Mouse (Mus musculus) ES-Bruce4 (cell line): ENCODE results near the gene BC030867. TPM values are rescaled to one million over a fixed set of nuclear protein-coding genes. Genes with fewer than 3 reads are reported as not detected.
A peak's percentile ranks its signal among the peaks of the same experiment; 100 is the strongest.

ENCODE experiments used
- H3K27ac ChIP-seq: 2 replicates; pipeline ENCODE4 v1.5.1; 2012; ENCODE audit warnings: low read length, inconsistent platforms; ENCODE audit not compliant: insufficient read depth
- H3K27me3 ChIP-seq: 2 replicates; pipeline ENCODE4 v1.6.1; 2012; ENCODE audit warnings: mild to moderate bottlenecking, low read length, inconsistent platforms; ENCODE audit not compliant: control insufficient read depth, poor library complexity, insufficient read depth, severe bottlenecking
- H3K36me3 ChIP-seq: 2 replicates; pipeline ENCODE4 v1.6.1; 2012; ENCODE audit warnings: inconsistent platforms, mild to moderate bottlenecking, low read length, moderate library complexity; ENCODE audit not compliant: control insufficient read depth, poor library complexity, insufficient read depth, severe bottlenecking
- H3K4me1 ChIP-seq: one replicate; pipeline ENCODE4 v1.8.1; 2011; ENCODE audit warnings: low read length; ENCODE audit not compliant: control insufficient read depth, insufficient read depth
- H3K4me3 ChIP-seq: 2 replicates; pipeline ENCODE4 v1.5.1; 2011; ENCODE audit warnings: low read depth, mild to moderate bottlenecking, low read length
- H3K9ac ChIP-seq: 2 replicates; pipeline ENCODE4 v1.6.1; 2012; ENCODE audit warnings: low read depth, mild to moderate bottlenecking, inconsistent platforms; ENCODE audit not compliant: poor library complexity, severe bottlenecking
- H3K9me3 ChIP-seq: replicated peaks from 2 replicates; pipeline ENCODE4 v1.6.1; 2012; ENCODE audit warnings: mild to moderate bottlenecking, low read length, inconsistent platforms; ENCODE audit not compliant: control insufficient read depth, poor library complexity, insufficient read depth, severe bottlenecking
- CTCF ChIP-seq: IDR thresholded peaks from one replicate; pipeline ENCODE4 v1.8.1; 2011; ENCODE audit warnings: low read depth, low read length
- EP300 ChIP-seq: IDR thresholded peaks from 2 replicates; pipeline ENCODE4 v1.6.1; 2011; ENCODE audit warnings: low read depth, low read length; ENCODE audit not compliant: insufficient read depth
- POLR2A ChIP-seq: IDR thresholded peaks from one replicate; pipeline ENCODE4 v1.8.1; 2011; ENCODE audit warnings: low read length; ENCODE audit not compliant: insufficient read depth
- polyA plus RNA-seq: library from polyadenylated mRNA; stranded (reverse); fragments of >200 nt; gene quantifications from 2 replicates; pipeline ENCODE4 v1.2.4, GENCODE M21; 2011; ENCODE audit warnings: low read depth; ENCODE audit not compliant: missing spikeins, insufficient read depth, insufficient read length

BC030867 gene
- polyA plus RNA-seq, result 32.5 and 34.0 TPM in 2 replicates

DNA sequence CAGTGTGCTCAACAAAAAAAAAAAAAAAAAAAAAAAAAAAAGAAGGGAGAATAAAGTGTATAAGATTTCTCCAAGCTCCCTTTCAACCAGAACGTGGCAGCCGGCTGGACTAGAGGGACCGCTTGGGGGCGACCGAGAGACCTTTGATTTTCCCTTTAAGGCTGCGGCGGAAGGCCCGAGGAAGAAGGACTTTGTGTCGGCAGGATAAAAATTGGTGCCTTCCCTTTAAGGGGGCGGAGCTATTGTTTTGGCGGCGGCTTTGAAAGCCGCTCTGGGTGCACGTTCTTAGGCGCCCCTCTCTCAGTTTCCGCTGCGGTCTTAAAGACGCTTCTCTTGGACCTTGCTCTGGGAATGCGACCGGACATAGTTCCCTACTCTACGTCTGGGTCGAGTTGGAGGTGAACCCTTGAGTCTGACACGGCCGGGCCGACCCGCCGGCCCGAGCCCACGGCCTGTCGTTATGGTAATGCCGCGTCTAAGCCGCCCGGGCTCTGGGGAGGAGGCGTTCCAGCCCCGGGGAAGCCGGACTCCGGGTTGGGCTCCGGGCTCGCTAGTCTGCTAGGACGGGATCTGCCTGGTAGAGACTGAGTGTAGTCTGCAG is at the start of gene BC030867:
Gene BC030867, plus strand, starts transcription at position 253 of the 601 bp plus-strand sequence.
- no peaks in the 10 kb centered on the region for H3K9me3 ChIP-seq

GRCm38 (mm10) chr11:102199856-102200255 is 48.8 kb upstream of the BC030867 start:
- H3K36me3 ChIP-seq, result 0 out of 2 replicates have a peak, but pooled peaks cover 4% of the 10 kb centered on the region
- H3K27me3 ChIP-seq, result no peaks in the 10 kb centered on the region
- TF ChIP-seq POLR2A (no peak), CTCF (no peak), EP300 (no peak)
- H3K4me1 ChIP-seq, result peaks cover 2% of the 10 kb centered on the region
- no peaks in the 10 kb centered on the region for H3K9me3 ChIP-seq
- no peak overlapping the region for H3K4me3 ChIP-seq
- H3K9ac ChIP-seq, result no peak overlapping the region
- H3K27ac ChIP-seq, result no peak overlapping the region

More for the DNA sequence above, at the start of gene BC030867:
- H3K27ac ChIP-seq, result peak within 1 kb of the TSS; percentile 73
- peaks cover 27% of the 10 kb centered on the region for H3K36me3 ChIP-seq
- no peaks in the 10 kb centered on the region for H3K27me3 ChIP-seq
- H3K4me3 ChIP-seq, result peak within 1 kb of the TSS; percentile 89
- H3K4me1 ChIP-seq, result no peaks in the 10 kb centered on the region
- H3K9ac ChIP-seq, result peak within 1 kb of the TSS; percentile 90
- TF ChIP-seq EP300, result no peak
- TF ChIP-seq POLR2A, result peak; percentile 55
- TF ChIP-seq CTCF, result peak; percentile 58

DNA sequence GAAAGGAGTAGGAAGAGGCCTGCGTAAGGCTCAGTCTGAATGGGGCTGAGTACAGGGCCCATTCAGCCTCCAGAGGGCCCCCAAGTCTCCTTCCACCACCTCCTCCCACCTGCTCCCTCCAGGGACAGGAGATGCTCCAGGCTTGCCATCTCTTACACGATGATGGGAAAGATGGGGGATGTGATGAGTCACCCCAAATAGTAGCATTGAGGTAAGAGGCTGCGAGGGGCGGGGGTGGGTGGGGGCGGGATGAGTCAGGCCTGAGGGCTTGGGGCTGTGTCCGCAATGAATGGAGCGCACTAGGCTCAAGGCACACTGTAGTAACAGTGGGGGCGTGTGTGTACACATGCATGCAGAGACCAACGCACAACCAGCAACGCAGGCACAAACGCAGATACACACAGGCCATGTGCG is 47.3 kb upstream of the BC030867 start:
- peak; percentile 36 for TF ChIP-seq CTCF
- no peak for TF ChIP-seq POLR2A
- H3K4me3 ChIP-seq, result no peak overlapping the region
- H3K27me3 ChIP-seq, result no peaks in the 10 kb centered on the region
- H3K4me1 ChIP-seq, result peaks cover 2% of the 10 kb centered on the region
- H3K9me3 ChIP-seq, result no peaks in the 10 kb centered on the region
- 0 out of 2 replicates have a peak, but pooled peaks cover 4% of the 10 kb centered on the region for H3K36me3 ChIP-seq
- no peak overlapping the region for H3K9ac ChIP-seq
- H3K27ac ChIP-seq, result no peak overlapping the region

- no peaks in the 10 kb centered on the region for H3K9me3 ChIP-seq
- H3K27me3 ChIP-seq, result no peaks in the 10 kb centered on the region
- peak overlapping the region; percentile 60 for H3K9ac ChIP-seq
- 0 out of 2 replicates have a peak, but pooled peaks cover 4% of the 10 kb centered on the region for H3K36me3 ChIP-seq
- peaks cover 4% of the 10 kb centered on the region for H3K4me1 ChIP-seq
- no peak for TF ChIP-seq POLR2A
- TF ChIP-seq EP300, result no peak
- no peak for TF ChIP-seq CTCF
- peak overlapping the region; percentile 38 for H3K4me3 ChIP-seq
- H3K27ac ChIP-seq, result no peak overlapping the region
Observed at GRCm38 (mm10) chr11:102206481-102206880, 42.2 kb upstream of the BC030867 start.

- TF ChIP-seq CTCF (no peak), EP300 (no peak), POLR2A (no peak)
Observed at GRCm38 (mm10) chr11:102207825-102208777, 40.6 kb upstream of the BC030867 start.

More at GRCm38 (mm10) chr11:102207825-102208777, 40.6 kb upstream of the BC030867 start:
- H3K9me3 ChIP-seq, result no peaks in the 10 kb centered on the region
- no peak overlapping the region for H3K4me3 ChIP-seq
- H3K9ac ChIP-seq, result no peak overlapping the region
- H3K27ac ChIP-seq, result no peak overlapping the region
- H3K4me1 ChIP-seq, result peaks cover 3% of the 10 kb centered on the region
- H3K27me3 ChIP-seq, result no peaks in the 10 kb centered on the region
- H3K36me3 ChIP-seq, result 0 out of 2 replicates have a peak, but pooled peaks cover 4% of the 10 kb centered on the region
